Mouse (Mus musculus): ENCODE data around the gene Olfr519. TPM values are rescaled to one million over a fixed set of nuclear protein-coding genes. Genes with fewer than 3 reads are reported as not detected.
A peak's percentile ranks its signal among the peaks of the same experiment; 100 is the strongest.

The Olfr519 gene
- not detected in 2 replicates for polyA plus RNA-seq (2015; fragmentation: Nextera tagmentation; extraction: Ambion mirVana)

- H3K4me3 ChIP-seq (replicated peaks): no peak within 1 kb of the TSS
- H3K4me2 ChIP-seq: no peak within 1 kb of the TSS
- no peak within 1 kb of the TSS for H3K9ac ChIP-seq
- no peaks in the 10 kb centered on the region for H3K9me3 ChIP-seq
- H3K4me1 ChIP-seq: no peaks in the 10 kb centered on the region
- WGBS: 84% methylated on average over 5 of the region's 5 CpGs
- ATAC-seq (ENCODE audit: insufficient read depth, low FRiP score, low read depth): no peak
- H3K27ac ChIP-seq: no peak within 1 kb of the TSS
- H3K27me3 ChIP-seq (replicated peaks): no peaks in the 10 kb centered on the region
- no peaks in the 10 kb centered on the region for H3K36me3 ChIP-seq
Measured at GRCm38 (mm10) chr7:108894320-108894719, at the start of gene Olfr519. Gene Olfr519 (minus strand): TSS chr7:108894420.

- Histone ChIP-seq H3K4me3 (replicated peaks) (no peak overlapping the region), H3K36me3 (peaks cover 44% of the 10 kb centered on the region), H3K9me3 (no peaks in the 10 kb centered on the region), H3K27me3 (replicated peaks) (peaks cover under 1% of the 10 kb centered on the region; the same call in 1 of the 2 replicates), H3K4me2 (no peak overlapping the region), H3K4me1 (no peaks in the 10 kb centered on the region), H3K27ac (no peak overlapping the region), H3K9ac (no peak overlapping the region)
- ATAC-seq (ENCODE audit: insufficient read depth, low FRiP score, low read depth): no peak
- 13% methylated on average over 2 of the region's 2 CpGs for WGBS
Measured at GRCm38 (mm10) chr7:108944002-108944401, 49.8 kb upstream of the Olfr519 start.

DNA sequence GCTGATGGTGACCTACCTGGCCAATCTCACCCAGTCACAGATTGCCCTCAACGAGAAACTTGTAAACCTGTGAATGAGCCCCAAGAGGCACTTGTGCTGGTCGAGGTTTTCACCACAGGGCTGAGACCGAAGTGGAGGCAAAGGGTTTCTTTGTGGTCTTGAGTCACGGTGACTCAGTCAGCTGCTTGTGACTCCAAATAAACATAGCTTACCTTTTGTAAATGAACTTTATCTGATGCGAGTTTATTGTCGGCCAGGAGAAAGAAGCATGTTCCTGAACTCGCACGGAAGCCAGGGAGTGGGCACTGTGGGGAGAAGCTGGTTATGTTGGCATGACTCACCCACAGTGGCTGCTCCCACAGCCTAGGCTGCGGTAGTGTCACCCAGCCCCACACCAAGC, 47.2 kb upstream of the Olfr519 start:
- Histone ChIP-seq H3K4me1 (no peaks in the 10 kb centered on the region), H3K4me2 (no peak overlapping the region), H3K36me3 (peaks cover 56% of the 10 kb centered on the region), H3K9ac (no peak overlapping the region), H3K27me3 (replicated peaks) (no peaks in the 10 kb centered on the region), H3K9me3 (no peaks in the 10 kb centered on the region), H3K27ac (no peak overlapping the region), H3K4me3 (replicated peaks) (no peak overlapping the region)
- no peak for ATAC-seq (ENCODE audit: insufficient read depth, low FRiP score, low read depth)
- WGBS: 84% methylated on average over 9 of the region's 9 CpGs

DNA sequence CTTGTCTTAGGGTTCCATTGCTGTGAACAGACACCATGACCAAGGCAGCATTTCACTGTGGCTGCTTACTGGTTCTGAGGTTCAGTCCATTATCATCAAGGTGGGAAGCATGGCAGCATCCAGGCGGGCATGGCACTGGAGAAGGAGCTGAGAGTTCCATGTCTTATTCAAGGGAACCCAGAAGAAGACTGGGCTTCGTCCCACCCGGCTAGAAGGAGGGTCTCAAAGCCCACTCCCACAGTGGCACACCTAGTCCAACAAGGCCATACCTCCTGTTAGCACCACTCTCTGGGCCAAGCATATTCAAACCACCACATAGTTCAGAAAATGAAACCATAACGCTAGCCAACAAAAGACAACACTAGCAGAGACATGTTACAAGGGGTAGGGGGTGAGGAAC, 42.4 kb upstream of the Olfr519 start:
- H3K4me3 ChIP-seq (replicated peaks): no peak overlapping the region
- H3K9me3 ChIP-seq: no peaks in the 10 kb centered on the region
- ATAC-seq (ENCODE audit: insufficient read depth, low FRiP score, low read depth): no peak
- peaks cover 37% of the 10 kb centered on the region for H3K36me3 ChIP-seq
- H3K4me2 ChIP-seq: no peak overlapping the region
- no peaks in the 10 kb centered on the region for H3K27me3 ChIP-seq (replicated peaks)
- WGBS: 95% methylated on average over 4 of the region's 4 CpGs
- no peak overlapping the region for H3K27ac ChIP-seq
- H3K4me1 ChIP-seq: peaks cover 8% of the 10 kb centered on the region
- no peak overlapping the region for H3K9ac ChIP-seq

DNA sequence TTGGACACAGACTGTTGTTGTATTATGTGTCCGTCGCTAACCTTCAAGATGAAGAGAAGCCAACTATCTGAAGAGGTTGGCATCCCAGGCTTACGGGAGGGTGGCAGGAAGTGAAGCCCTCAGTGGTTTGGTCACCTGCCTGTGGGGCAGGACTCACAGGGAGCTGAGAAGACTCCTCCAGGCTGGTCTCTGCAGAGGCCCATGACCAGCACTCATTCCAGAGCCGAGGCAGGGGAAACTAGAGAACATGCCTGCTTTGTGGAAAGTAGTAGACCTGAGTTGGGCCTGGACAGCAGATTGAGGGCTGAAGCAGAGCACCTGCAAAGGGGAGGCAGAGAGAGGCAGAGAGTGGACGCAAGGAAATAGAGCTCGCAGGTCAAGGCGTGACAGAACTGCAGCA, 41.2 kb upstream of the Olfr519 start:
- Histone ChIP-seq H3K4me3 (replicated peaks) (peak overlapping the region; percentile 99), H3K27me3 (replicated peaks) (no peaks in the 10 kb centered on the region), H3K9me3 (no peaks in the 10 kb centered on the region), H3K9ac (0 out of 2 replicates have a peak overlapping the region, but pooled peaks have one; percentile 96), H3K27ac (no peak overlapping the region), H3K4me1 (peaks cover 8% of the 10 kb centered on the region), H3K4me2 (peak overlapping the region; percentile 78), H3K36me3 (peaks cover 27% of the 10 kb centered on the region)
- no peak for ATAC-seq (ENCODE audit: insufficient read depth, low FRiP score, low read depth)
- 84% methylated on average over 7 of the region's 7 CpGs for WGBS

GRCm38 (mm10) chr7:108934836-108935235, 40.6 kb upstream of the Olfr519 start:
- Histone ChIP-seq H3K9ac (peak overlapping the region; percentile 96), H3K4me2 (peak overlapping the region; percentile 78), H3K27ac (no peak overlapping the region; the same call in 1 of the 2 replicates), H3K4me3 (replicated peaks) (peak overlapping the region; percentile 99), H3K9me3 (no peaks in the 10 kb centered on the region), H3K4me1 (peaks cover 8% of the 10 kb centered on the region), H3K36me3 (peaks cover 21% of the 10 kb centered on the region), H3K27me3 (replicated peaks) (no peaks in the 10 kb centered on the region)
- ATAC-seq (ENCODE audit: insufficient read depth, low FRiP score, low read depth): no peak
- 3% methylated on average over 8 of the region's 8 CpGs for WGBS

- ATAC-seq (ENCODE audit: insufficient read depth, low FRiP score, low read depth): peak; percentile 98
- H3K27ac ChIP-seq: peak within 1 kb of the TSS; percentile 84
- peaks cover 13% of the 10 kb centered on the region for H3K36me3 ChIP-seq
- H3K4me2 ChIP-seq: peak within 1 kb of the TSS; percentile 78
- 2% methylated on average over 50 of the region's 50 CpGs for WGBS
- peak within 1 kb of the TSS; percentile 99 for H3K4me3 ChIP-seq (replicated peaks)
- peak within 1 kb of the TSS; percentile 96 for H3K9ac ChIP-seq
- no peaks in the 10 kb centered on the region for H3K9me3 ChIP-seq
- peaks cover 8% of the 10 kb centered on the region for H3K4me1 ChIP-seq
- H3K27me3 ChIP-seq (replicated peaks): no peaks in the 10 kb centered on the region
Measured at GRCm38 (mm10) chr7:108933794-108934731, 39.8 kb upstream of the Olfr519 start, which contains the start of gene Eif3f. Gene Eif3f (plus strand): TSS chr7:108934417.

DNA sequence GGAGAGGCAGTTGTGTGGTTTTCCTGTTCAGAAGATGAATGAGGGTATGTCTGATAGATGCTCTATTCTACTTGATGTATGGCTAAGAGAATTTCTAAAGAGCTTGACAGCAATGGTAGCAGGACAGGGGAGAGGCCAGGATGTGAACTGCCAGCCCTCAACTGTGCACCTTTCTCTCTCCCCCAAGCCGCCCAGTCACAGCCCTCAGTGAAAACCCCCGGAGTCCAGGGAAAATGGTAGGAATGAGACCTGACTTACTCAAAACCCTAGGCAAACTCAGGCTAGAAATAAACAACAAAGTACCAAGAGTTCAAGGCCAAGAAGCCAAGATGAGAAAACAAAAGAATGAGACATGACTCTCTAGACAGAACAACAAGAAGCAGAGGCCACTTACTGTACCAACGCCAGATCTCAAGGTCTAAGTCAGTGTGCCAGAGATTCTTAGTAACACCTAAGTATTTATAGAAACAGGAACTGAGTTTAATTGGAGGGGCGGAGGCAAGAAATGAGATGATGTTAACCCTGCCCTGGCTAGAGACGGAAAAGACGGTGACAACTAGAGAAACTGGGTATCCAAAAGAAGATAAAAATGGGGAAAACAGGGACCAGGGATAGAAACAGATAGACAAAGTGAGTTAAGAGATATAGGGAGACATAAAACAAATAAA, 35.6 kb upstream of the Olfr519 start, which contains the start of gene Nlrp10:
TSS of gene Nlrp10 (minus strand) at position 453 of the 668 bp plus-strand sequence.
- Histone ChIP-seq H3K4me3 (replicated peaks) (no peak within 1 kb of the TSS), H3K9me3 (no peaks in the 10 kb centered on the region), H3K36me3 (no peaks in the 10 kb centered on the region), H3K27ac (no peak within 1 kb of the TSS), H3K9ac (no peak within 1 kb of the TSS), H3K27me3 (replicated peaks) (no peaks in the 10 kb centered on the region), H3K4me1 (no peaks in the 10 kb centered on the region), H3K4me2 (no peak within 1 kb of the TSS)
- WGBS: 70% methylated on average over 6 of the region's 6 CpGs
- no peak for ATAC-seq (ENCODE audit: insufficient read depth, low FRiP score, low read depth)

DNA sequence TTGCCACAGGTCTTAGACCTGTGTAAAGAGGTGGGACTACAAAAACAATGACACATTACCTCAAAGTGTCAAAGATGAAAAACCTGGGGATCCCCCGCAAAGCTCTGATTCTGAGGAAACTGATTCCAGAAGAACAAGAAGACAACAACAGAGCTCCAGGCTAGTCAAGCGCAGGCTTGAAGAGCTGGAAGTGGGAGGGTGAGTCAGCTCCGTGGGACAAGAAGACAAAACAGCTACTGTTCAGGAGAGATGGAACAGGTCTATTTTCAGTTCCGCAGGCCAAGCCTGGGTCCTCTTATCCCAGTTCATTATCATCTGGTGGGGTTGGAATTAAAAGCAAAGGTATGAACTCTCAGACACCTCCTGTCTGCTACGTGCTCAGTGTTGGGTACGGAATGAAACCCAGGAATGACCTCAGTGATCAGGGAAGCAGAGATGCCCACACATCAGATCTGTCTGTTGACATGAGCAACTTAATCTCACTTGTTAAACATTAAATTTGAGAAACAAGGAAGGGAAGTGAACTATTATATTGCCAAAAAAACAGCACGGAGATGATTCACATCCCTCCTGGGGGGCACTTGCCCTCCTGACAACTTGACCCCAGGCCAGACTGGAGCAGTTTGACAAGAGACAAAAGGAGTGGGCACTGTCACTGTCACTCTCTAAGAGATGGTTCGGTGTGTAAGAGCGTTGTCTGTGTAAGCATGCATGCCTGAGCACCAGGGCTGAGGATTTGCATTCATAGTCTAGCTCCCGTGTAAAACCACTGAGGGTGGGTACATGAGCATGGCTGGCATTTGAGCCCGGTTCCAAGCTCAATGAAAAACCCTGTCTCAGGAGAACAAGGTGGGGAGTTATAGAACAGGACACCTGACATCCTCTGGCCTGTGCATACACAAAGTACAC, 34.3 kb upstream of the Olfr519 start:
- Histone ChIP-seq H3K36me3 (no peaks in the 10 kb centered on the region), H3K9me3 (no peaks in the 10 kb centered on the region), H3K27ac (no peak overlapping the region), H3K9ac (no peak overlapping the region), H3K4me2 (no peak overlapping the region), H3K27me3 (replicated peaks) (no peaks in the 10 kb centered on the region), H3K4me1 (no peaks in the 10 kb centered on the region), H3K4me3 (replicated peaks) (no peak overlapping the region)
- ATAC-seq (ENCODE audit: insufficient read depth, low FRiP score, low read depth): no peak
- 74% methylated on average over 11 of the region's 11 CpGs for whole genome bisulfite sequencing

- Histone ChIP-seq H3K9me3 (no peaks in the 10 kb centered on the region), H3K4me2 (no peak overlapping the region), H3K27ac (no peak overlapping the region), H3K36me3 (no peaks in the 10 kb centered on the region), H3K4me1 (no peaks in the 10 kb centered on the region), H3K27me3 (replicated peaks) (no peaks in the 10 kb centered on the region), H3K4me3 (replicated peaks) (no peak overlapping the region), H3K9ac (no peak overlapping the region)
- 75% methylated on average over 4 of the region's 4 CpGs for WGBS
- no peak for ATAC-seq (ENCODE audit: insufficient read depth, low FRiP score, low read depth)
Measured at GRCm38 (mm10) chr7:108927043-108927442, 32.8 kb upstream of the Olfr519 start.

GRCm38 (mm10) chr7:108903969-108904368, 9.7 kb upstream of the Olfr519 start:
- Histone ChIP-seq H3K27me3 (replicated peaks) (no peaks in the 10 kb centered on the region), H3K4me2 (no peak overlapping the region), H3K4me1 (no peaks in the 10 kb centered on the region), H3K27ac (no peak overlapping the region), H3K9ac (no peak overlapping the region), H3K9me3 (no peaks in the 10 kb centered on the region), H3K36me3 (no peaks in the 10 kb centered on the region), H3K4me3 (replicated peaks) (no peak overlapping the region)
- no peak for ATAC-seq (ENCODE audit: insufficient read depth, low FRiP score, low read depth)
- 68% methylated on average over 2 of the region's 2 CpGs for WGBS
